Mouse (Mus musculus) CH12.LX (cell line): ENCODE measurements around the gene Foxn2. TPM values are rescaled to one million over a fixed set of nuclear protein-coding genes. Genes with fewer than 3 reads are reported as not detected.

Experiments used
- DNase-seq: peaks from one replicate; pipeline ENCODE4 v3.0.0-alpha.2; 2013; ENCODE audit errors: extremely low read depth
- H3K27ac ChIP-seq: 2 replicates; pipeline ENCODE4 v1.5.1; 2012; ENCODE audit warnings: low read depth, mild to moderate bottlenecking, control low read depth, moderate library complexity; ENCODE audit not compliant: insufficient read depth
- H3K27me3 ChIP-seq: replicated peaks from 2 replicates; pipeline ENCODE3; 2012; ENCODE audit warnings: inconsistent platforms
- H3K36me3 ChIP-seq, 2 experiments: replicated peaks in 1 of 2; 2 replicates each; pipeline versions ENCODE3 to v1.6.1; 2012; ENCODE audit warnings: inconsistent platforms in 1 of 2, low read length in 1 of 2, mild to moderate bottlenecking in 1 of 2, mixed read lengths in 1 of 2, moderate library complexity in 1 of 2; ENCODE audit not compliant: control insufficient read depth in 1 of 2, insufficient read depth in 1 of 2
- H3K4me1 ChIP-seq, 2 experiments: 2 replicates each; pipeline ENCODE4 v1.6.1; 2012; ENCODE audit warnings: inconsistent platforms in 1 of 2, moderate library complexity in 1 of 2; ENCODE audit not compliant: insufficient read depth in 2 of 2, control insufficient read depth in 1 of 2
- H3K4me2 ChIP-seq: 2 replicates; pipeline ENCODE4 v1.6.1; 2012; ENCODE audit warnings: low read depth, mild to moderate bottlenecking, control low read depth; ENCODE audit not compliant: poor library complexity, insufficient read depth, severe bottlenecking
- H3K4me3 ChIP-seq, 3 experiments: fragments of 150-350 bp in 1 of 3; sonication (generic) in 1 of 3; replicated peaks in 1 of 3; 2 replicates each; pipeline versions ENCODE3 to v1.5.1; 2011 to 2012; ENCODE audit warnings: low read depth in 2 of 3, low read length in 2 of 3, mild to moderate bottlenecking in 2 of 3, moderate library complexity in 2 of 3, control low read depth in 1 of 3, improper control_type of control experiment in 1 of 3, inconsistent platforms in 1 of 3, mixed read lengths in 1 of 3; ENCODE audit not compliant: poor library complexity in 1 of 3
- H3K79me2 ChIP-seq: replicated peaks from 2 replicates; pipeline ENCODE4 v1.6.1; 2012; ENCODE audit warnings: mild to moderate bottlenecking, moderate library complexity; ENCODE audit not compliant: control insufficient read depth, poor library complexity, insufficient read depth, severe bottlenecking; ENCODE audit errors: extremely low read depth
- H3K9ac ChIP-seq: 2 replicates; pipeline ENCODE4 v1.6.1; 2012; ENCODE audit warnings: low read depth, mild to moderate bottlenecking, control low read depth, moderate library complexity; ENCODE audit not compliant: insufficient read depth
- H3K9me3 ChIP-seq: replicated peaks from 2 replicates; pipeline ENCODE3; 2012; ENCODE audit warnings: low read length, inconsistent platforms, mixed read lengths
- BHLHE40 ChIP-seq: IDR thresholded peaks from 2 replicates; pipeline ENCODE4 v1.6.1; 2011; ENCODE audit warnings: mild to moderate bottlenecking, low read depth, low read length, improper control_type of control experiment
- CHD1 ChIP-seq: IDR thresholded peaks from 2 replicates; pipeline ENCODE4 v1.6.1; 2012; ENCODE audit warnings: low read depth, low read length, improper control_type of control experiment, inconsistent platforms
- CHD2 ChIP-seq: IDR thresholded peaks from 2 replicates; pipeline ENCODE4 v1.6.1; 2011; ENCODE audit warnings: low read length, improper control_type of control experiment
- CTCF ChIP-seq, 2 experiments: IDR thresholded peaks in 1 of 2; conservative IDR thresholded peaks in 1 of 2; 2 replicates each; pipeline ENCODE4 v1.5.1; 2011 to 2012; ENCODE audit warnings: low read depth in 2 of 2, low read length in 2 of 2, improper control_type of control experiment in 1 of 2, inconsistent platforms in 1 of 2, mild to moderate bottlenecking in 1 of 2, moderate library complexity in 1 of 2
- E2F4 ChIP-seq: IDR thresholded peaks from 2 replicates; pipeline ENCODE4 v1.6.1; 2011; ENCODE audit warnings: low read depth, low read length, improper control_type of control experiment; ENCODE audit not compliant: insufficient replicate concordance
- ELF1 ChIP-seq: IDR thresholded peaks from 2 replicates; pipeline ENCODE4 v1.6.1; 2014; ENCODE audit warnings: low read depth, mild to moderate bottlenecking, inconsistent platforms, low read length, improper control_type of control experiment
- ETS1 ChIP-seq: conservative IDR thresholded peaks from 2 replicates; pipeline ENCODE4 v1.6.1; 2012; ENCODE audit warnings: low read depth, mild to moderate bottlenecking, inconsistent platforms, low read length, improper control_type of control experiment, moderate library complexity
- GABPA ChIP-seq: IDR thresholded peaks from 2 replicates; pipeline ENCODE4 v1.6.1; 2012; ENCODE audit warnings: low read depth, low read length, improper control_type of control experiment, inconsistent platforms; ENCODE audit not compliant: insufficient replicate concordance
- HCFC1 ChIP-seq: IDR thresholded peaks from 2 replicates; pipeline ENCODE4 v1.6.1; 2012; ENCODE audit warnings: low read depth, mild to moderate bottlenecking, inconsistent platforms, low read length, improper control_type of control experiment
- IRF4 ChIP-seq: IDR thresholded peaks from 2 replicates; pipeline ENCODE4 v1.6.1; 2014; ENCODE audit warnings: low read depth, mild to moderate bottlenecking, inconsistent platforms, low read length, improper control_type of control experiment
- JUN ChIP-seq: IDR thresholded peaks from 2 replicates; pipeline ENCODE4 v1.6.1; 2011; ENCODE audit warnings: low read depth, mild to moderate bottlenecking, low read length, improper control_type of control experiment, moderate library complexity; ENCODE audit not compliant: insufficient read depth
- JUND ChIP-seq: conservative IDR thresholded peaks from 2 replicates; pipeline ENCODE4 v1.6.1; 2011; ENCODE audit warnings: low read depth, low read length, improper control_type of control experiment
- MAZ ChIP-seq: IDR thresholded peaks from 2 replicates; pipeline ENCODE4 v1.6.1; 2012; ENCODE audit warnings: low read depth, mild to moderate bottlenecking, inconsistent platforms, low read length, improper control_type of control experiment, moderate library complexity
- MEF2A ChIP-seq: IDR thresholded peaks from 2 replicates; pipeline ENCODE4 v1.6.1; 2014; ENCODE audit warnings: low read depth, mild to moderate bottlenecking, inconsistent platforms, low read length, improper control_type of control experiment, borderline replicate concordance
- MXI1 ChIP-seq: IDR thresholded peaks from 2 replicates; pipeline ENCODE4 v1.6.1; 2011; ENCODE audit warnings: mild to moderate bottlenecking, low read depth, low read length, improper control_type of control experiment
- NELFE ChIP-seq: IDR thresholded peaks from 2 replicates; pipeline ENCODE4 v1.6.1; 2011; ENCODE audit warnings: low read depth, low read length, improper control_type of control experiment
- NRF1 ChIP-seq: IDR thresholded peaks from 2 replicates; pipeline ENCODE4 v1.6.1; 2014; ENCODE audit warnings: low read depth, mild to moderate bottlenecking, inconsistent platforms, low read length, improper control_type of control experiment, moderate library complexity
- PAX5 ChIP-seq: IDR thresholded peaks from 2 replicates; pipeline ENCODE4 v1.6.1; 2012; ENCODE audit warnings: low read length, inconsistent platforms, mixed read lengths
- POLR2A ChIP-seq: IDR thresholded peaks from 2 replicates; pipeline ENCODE4 v1.6.1; 2011; ENCODE audit warnings: low read depth, mild to moderate bottlenecking, improper control_type of control experiment, low read length
- POLR2AphosphoS2 ChIP-seq: IDR thresholded peaks from 2 replicates; pipeline ENCODE4 v1.6.1; 2011; ENCODE audit warnings: low read depth, low read length, improper control_type of control experiment
- RAD21 ChIP-seq: IDR thresholded peaks from 2 replicates; pipeline ENCODE4 v1.6.1; 2011; ENCODE audit warnings: low read depth, mild to moderate bottlenecking, low read length, improper control_type of control experiment, moderate library complexity
- SIN3A ChIP-seq: IDR thresholded peaks from 2 replicates; pipeline ENCODE4 v1.6.1; 2012; ENCODE audit warnings: low read length, improper control_type of control experiment, inconsistent platforms
- SMC3 ChIP-seq: IDR thresholded peaks from 2 replicates; pipeline ENCODE4 v1.6.1; 2011; ENCODE audit warnings: low read depth, low read length, improper control_type of control experiment
- TBP ChIP-seq: conservative IDR thresholded peaks from 2 replicates; pipeline ENCODE4 v1.6.1; 2011; ENCODE audit warnings: low read depth, low read length, improper control_type of control experiment
- TCF12 ChIP-seq: IDR thresholded peaks from 2 replicates; pipeline ENCODE4 v1.6.1; 2014; ENCODE audit warnings: low read depth, mild to moderate bottlenecking, inconsistent platforms, low read length, improper control_type of control experiment
- UBTF ChIP-seq: IDR thresholded peaks from 2 replicates; pipeline ENCODE4 v1.6.1; 2012; ENCODE audit warnings: low read depth, mild to moderate bottlenecking, inconsistent platforms, low read length, improper control_type of control experiment, moderate library complexity
- USF2 ChIP-seq: conservative IDR thresholded peaks from 2 replicates; pipeline ENCODE4 v1.6.1; 2011; ENCODE audit warnings: low read depth, low read length, improper control_type of control experiment
- ZKSCAN1 ChIP-seq: IDR thresholded peaks from 2 replicates; pipeline ENCODE4 v1.6.1; 2012; ENCODE audit warnings: low read depth, inconsistent platforms, low read length, improper control_type of control experiment, borderline replicate concordance
- ZMIZ1 ChIP-seq: IDR thresholded peaks from 2 replicates; pipeline ENCODE4 v1.6.1; 2012; ENCODE audit warnings: low read depth, mild to moderate bottlenecking, inconsistent platforms, low read length, improper control_type of control experiment
- ZNF384 ChIP-seq: IDR thresholded peaks from 2 replicates; pipeline ENCODE4 v1.6.1; 2012; ENCODE audit warnings: low read depth, low read length, improper control_type of control experiment, inconsistent platforms
- dilution Hi-C: fragments of 300-500 bp; cut with MboI; formaldehyde crosslinking; loops from 2 replicates; pipeline ENCODE4 v1.14.3; 2020; ENCODE audit warnings: low sequenced_read_pairs; ENCODE audit not compliant: extremely low pct_unique_long_range_greater_than_20kb, extremely low pct_ligation_motif_present
- in situ Hi-C: fragments of 300-500 bp; cut with MboI; formaldehyde crosslinking; loops from 3 replicates; pipeline ENCODE4 v1.14.3; 2019; ENCODE audit warnings: low sequenced_read_pairs, low pct_ligation_motif_present, low pct_unique_long_range_greater_than_20kb, mixed read lengths
- polyA plus RNA-seq: library from polyadenylated mRNA; unstranded; fragments of >175 nt; gene quantifications from 2 replicates; pipeline ENCODE4 v1.2.1, GENCODE M21; 2012; ENCODE audit warnings: low read depth; ENCODE audit not compliant: insufficient read length
- total RNA-seq, 2 experiments: library from RNA; depleted of rRNA; stranded (reverse); fragments of 300-350 nt in 1 of 2; fragments of >200 nt in 1 of 2; gene quantifications; 2 replicates each; pipeline ENCODE4 v1.2.3; 2012 to 2014

Foxn2 gene
- total and polyA plus RNA-seq, 3 experiments: 13.2 to 24.6 (median 16.0) TPM

DNA sequence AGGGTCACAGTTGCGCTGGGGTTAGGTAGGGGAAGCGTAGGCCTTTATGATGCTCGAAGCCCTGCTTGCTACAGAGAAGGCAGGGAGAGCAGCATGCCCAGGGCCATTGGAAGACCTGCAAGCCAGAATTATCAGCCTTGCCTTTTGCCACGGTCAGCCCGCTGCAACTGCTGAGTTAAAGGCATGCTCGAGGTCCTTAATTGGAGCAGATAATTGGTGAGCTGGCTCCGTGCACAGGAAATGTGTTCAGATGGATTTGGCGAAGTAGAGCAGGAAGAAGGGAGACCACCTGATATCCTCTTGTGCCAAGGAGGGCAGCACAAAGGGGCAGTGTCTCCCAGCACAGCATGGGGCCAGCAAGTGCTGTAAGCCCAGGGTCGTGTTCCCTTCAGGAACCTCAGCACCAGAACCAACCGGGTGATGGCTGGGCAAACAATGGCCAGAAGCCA, 64.8 kb downstream of the Foxn2 start:
- no peak overlapping the region for H3K9ac ChIP-seq
- no peak overlapping the region for H3K27ac ChIP-seq
- H3K79me2 ChIP-seq: no peaks in the 10 kb centered on the region
- H3K27me3 ChIP-seq: no peaks in the 10 kb centered on the region
- in situ Hi-C loops (loop anchor here (5.0 to 25.0 kb wide), 2 partner anchors 248 to 618 kb away; no protein-coding TSS in a partner anchor), dilution Hi-C loops (no loop called here)
- TF ChIP-seq UBTF (no peak), E2F4 (no peak), BHLHE40 (no peak), JUN (no peak), GABPA (no peak), POLR2AphosphoS2 (no peak), POLR2A (no peak), MXI1 (no peak), TBP (no peak), ZNF384 (no peak), MAZ (no peak), ETS1 (no peak), IRF4 (no peak), CTCF (conservative IDR thresholded peaks at IDR 0.05 in 1 of 2, IDR thresholded peaks at IDR 0.05 in 1 of 2; ENCODE audit: low read depth in 2 of 2, low read length in 2 of 2) (no peak), CHD2 (no peak), NELFE (no peak), ELF1 (no peak), ZMIZ1 (no peak)
- no peak for DNase-seq
- H3K9me3 ChIP-seq: no peaks in the 10 kb centered on the region
- no peaks in the 10 kb centered on the region for H3K36me3 ChIP-seq
- H3K4me1 ChIP-seq: peaks cover 7 to 12% of the 10 kb centered on the region in 2 experiments
- no peak overlapping the region for H3K4me2 ChIP-seq
- H3K4me3 ChIP-seq: no peak overlapping the region

DNA sequence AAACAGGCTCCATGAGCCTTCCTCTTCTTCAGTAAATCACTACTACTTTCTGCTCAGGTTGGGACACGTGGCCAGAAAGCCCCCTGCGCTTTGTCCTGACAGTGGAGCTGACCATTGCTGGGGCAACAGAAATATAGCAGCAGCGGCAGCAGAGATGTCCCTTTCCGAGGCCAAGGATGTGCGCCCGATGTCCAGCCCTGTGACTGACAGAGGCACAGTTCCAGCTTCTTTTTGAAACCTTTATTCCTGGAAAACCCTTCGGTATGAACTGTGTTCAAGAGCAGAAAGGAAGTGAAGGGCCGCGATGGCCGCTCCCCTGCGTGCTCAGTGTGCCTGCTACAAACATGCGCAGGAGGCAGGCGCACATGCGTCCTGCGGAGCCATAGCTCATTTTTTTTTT, 65.4 kb downstream of the Foxn2 start:
- H3K79me2 ChIP-seq: no peaks in the 10 kb centered on the region
- H3K36me3 ChIP-seq: no peaks in the 10 kb centered on the region
- no peak for DNase-seq
- TF ChIP-seq ETS1 (no peak), SIN3A (no peak), NRF1 (no peak), HCFC1 (no peak), IRF4 (no peak), MEF2A (no peak), E2F4 (no peak), SMC3 (no peak), CHD1 (no peak), RAD21 (no peak), UBTF (no peak), ELF1 (no peak), CHD2 (no peak), JUND (no peak), USF2 (no peak), PAX5 (no peak), TCF12 (no peak), ZKSCAN1 (no peak), ZMIZ1 (no peak), POLR2AphosphoS2 (no peak)
- TF ChIP-seq, all 38 proteins: peak for 0
- Histone ChIP-seq H3K4me1 (peaks cover 8 to 17% of the 10 kb centered on the region in 2 experiments), H3K4me3 (no peak overlapping the region), H3K9me3 (no peaks in the 10 kb centered on the region), H3K9ac (no peak overlapping the region), H3K27me3 (no peaks in the 10 kb centered on the region), H3K4me2 (no peak overlapping the region), H3K27ac (no peak overlapping the region)
- in situ Hi-C loops: loop anchor here (5.0 to 25.0 kb wide), 2 partner anchors 249 to 619 kb away; no protein-coding TSS in a partner anchor
- dilution Hi-C loops: no loop called here
